Mouse (Mus musculus): ENCODE measurements around the gene Adamts17.

The Adamts17 gene

DNA sequence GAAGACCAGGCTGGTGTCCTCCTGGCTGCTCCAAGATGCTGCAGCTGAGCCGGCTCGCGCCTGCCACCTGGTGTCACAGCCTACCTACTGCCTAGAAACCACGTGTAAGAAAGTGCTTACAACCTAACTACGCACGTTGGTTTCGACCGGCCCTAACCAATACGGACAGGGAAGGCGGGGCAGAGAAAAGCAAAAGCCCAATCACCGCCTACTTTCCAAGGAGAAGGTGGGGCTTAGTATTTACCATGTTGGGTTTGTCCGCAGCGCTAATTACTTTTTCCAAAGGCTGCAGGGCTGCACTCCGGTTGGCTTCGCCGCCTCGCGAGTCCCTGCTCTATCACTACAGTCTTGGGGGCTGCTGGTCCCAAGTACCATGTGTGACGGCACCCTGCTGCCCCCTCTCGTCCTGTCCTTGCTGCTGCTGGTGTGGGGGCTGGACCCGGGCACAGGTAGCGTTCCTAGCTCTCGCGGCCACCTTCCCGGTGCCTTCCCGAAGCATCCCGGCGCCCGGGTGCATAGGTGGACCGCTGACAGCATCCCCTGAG, at the start of gene Adamts17:
Adamts17 (plus strand) TSS at position 273 of the 545 bp plus-strand sequence.
- DNase-seq (ENCODE audit: low spot score in 2 of 2), result peak; percentile 95 to 96

DNA sequence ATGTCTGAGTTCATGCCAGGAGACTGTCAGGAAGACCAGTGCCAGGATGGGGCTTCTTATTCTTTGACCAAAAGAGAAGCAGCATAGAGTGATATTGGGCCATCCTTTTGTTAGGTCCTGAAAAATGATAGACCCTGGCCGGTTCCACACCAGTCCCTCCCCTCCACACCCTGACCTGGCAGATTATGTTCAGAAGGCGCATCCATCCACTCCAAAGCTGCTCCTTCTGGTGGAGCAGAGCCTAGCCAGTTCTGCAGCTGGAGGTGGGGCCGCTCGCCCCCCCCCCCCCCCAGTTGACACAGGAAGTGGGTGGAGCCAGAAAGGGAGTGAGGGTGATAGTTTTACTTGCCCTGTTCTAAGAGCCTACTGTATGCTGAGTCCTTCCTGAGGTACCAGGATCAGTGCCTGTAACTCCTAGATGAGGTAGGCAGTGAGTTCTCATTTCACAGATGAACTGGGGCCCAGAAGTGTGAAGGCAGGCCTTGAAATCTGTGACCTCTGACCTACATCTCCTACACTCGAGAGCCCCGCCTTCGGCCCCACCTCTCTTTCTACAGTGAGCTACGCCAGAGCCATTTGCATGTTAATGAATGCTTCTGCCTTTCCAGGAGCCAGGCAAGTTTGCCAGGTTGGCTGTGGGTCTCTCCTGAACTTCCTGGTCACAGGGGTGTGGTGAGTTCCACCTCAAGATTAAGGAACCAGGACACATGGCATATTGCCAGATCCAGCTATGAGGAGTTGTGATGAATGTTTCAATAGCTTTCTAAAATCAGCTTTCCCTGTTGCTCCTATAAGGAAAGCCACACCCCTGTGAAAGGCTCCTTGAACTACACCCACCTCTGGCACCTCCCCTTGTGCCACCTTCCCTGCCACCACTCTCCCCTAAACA, 49.4 kb upstream of the Adamts17 start:
- no peak for DNase-seq (ENCODE audit: low spot score in 2 of 2)

DNA sequence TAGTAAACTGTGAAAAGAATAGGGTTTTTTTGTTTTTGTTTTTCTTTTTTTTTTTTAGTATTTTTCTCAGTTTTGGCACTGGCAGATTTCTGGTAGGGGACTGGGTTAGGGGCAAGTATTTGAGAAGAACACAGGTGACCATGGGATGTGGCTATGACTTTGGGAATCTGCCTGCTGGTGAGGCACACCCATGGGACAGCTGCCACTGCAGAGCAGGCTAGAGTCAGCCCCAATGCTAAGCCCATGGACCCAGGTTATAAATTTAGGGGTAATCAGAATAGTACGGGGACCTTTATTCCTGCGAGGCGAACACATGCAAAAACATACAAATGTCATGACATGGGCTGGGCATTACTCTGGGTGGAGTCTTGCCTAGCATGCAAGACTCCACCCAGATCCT, 48.5 kb upstream of the Adamts17 start:
- no peak for DNase-seq (ENCODE audit: low spot score in 2 of 2)

DNA sequence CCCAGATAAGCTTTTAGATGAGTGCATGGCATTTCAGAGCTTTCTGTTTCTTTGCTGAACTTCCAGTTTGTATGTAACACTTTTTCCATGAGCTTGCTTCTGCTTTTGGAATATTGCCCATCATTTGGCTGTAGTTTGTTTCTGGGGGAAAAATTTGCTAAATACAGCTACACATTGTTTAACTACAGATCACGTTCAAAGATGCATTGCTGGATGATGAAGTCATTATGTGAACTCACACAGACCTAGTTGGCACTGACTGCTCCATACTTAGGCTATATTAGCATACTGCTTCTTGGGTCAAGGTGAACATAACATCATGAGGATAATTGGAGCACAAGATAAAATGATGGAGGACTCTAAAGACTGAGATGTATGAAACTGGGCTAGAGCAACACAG, 42.6 kb upstream of the Adamts17 start:
- DNase-seq (ENCODE audit: low spot score in 2 of 2), result no peak

DNA sequence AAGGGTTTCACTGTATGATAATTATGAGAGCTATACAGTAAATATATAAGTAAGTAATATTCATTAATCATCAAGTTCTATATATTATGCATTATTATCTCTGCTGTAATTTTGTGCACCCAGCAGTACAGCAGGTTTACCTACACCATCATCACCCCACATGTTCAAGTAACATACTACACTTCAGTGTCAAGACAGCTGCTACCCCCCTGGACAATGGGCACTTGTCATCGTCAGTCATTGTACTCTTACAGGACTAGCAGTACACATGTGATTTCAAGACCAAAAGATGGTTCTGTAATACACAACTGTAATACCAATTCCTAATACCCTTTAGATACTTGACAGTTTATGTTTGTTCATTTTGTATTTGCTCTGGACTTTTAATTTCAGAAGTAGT, 42.2 kb upstream of the Adamts17 start:
- no peak for DNase-seq (ENCODE audit: low spot score in 2 of 2)

DNA sequence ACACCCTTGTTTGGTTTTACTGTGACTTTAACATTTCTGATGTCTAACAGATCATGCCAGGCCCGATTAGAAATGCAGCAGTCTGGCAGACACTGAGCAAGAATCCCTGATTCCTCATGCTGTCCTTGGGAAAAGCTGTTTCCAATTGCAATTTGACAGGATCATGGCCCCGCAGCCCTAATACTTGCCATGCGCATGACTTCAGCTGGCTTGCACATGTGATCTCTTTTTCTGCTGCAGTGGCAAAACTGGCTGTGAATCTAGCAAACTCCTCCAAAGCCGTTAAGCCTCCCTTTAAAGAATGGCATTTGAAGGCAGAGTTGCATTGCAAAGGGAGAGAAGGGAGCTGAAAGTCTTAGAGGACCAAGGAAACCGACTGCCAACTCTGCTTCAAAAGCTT, 40.7 kb upstream of the Adamts17 start:
- DNase-seq (ENCODE audit: low spot score in 2 of 2), result no peak

- DNase-seq (ENCODE audit: low spot score in 2 of 2), result no peak
Measured at GRCm38 (mm10) chr7:66800784-66801183, 38.8 kb upstream of the Adamts17 start.

- no peak for DNase-seq (ENCODE audit: low spot score in 2 of 2)
Measured at GRCm38 (mm10) chr7:66801785-66802184, 37.8 kb upstream of the Adamts17 start.

DNA sequence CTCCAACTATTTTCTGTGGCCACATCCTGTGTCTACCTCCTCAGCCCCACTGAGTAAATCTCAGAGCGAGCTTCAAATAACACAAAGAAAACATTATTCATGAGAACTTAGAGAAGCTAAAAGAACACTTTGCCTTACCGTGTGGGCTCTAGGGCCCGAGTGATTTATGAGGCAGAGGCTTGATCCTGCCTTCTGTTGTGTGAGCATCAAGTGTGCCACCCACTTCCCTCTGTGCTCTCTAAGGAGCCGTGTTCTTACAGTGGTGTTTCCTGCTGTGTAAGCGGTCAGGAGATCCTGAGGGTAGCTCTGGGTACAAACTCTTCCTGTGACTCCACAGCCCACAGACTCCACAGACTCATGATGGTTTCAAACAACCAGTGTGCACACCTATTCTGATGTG, 35.7 kb upstream of the Adamts17 start:
- DNase-seq (ENCODE audit: low spot score in 2 of 2), result no peak

GRCm38 (mm10) chr7:66806801-66807200, 32.7 kb upstream of the Adamts17 start:
- DNase-seq (ENCODE audit: low spot score in 2 of 2), result no peak

GRCm38 (mm10) chr7:66810436-66810835, 29.1 kb upstream of the Adamts17 start:
- DNase-seq (ENCODE audit: low spot score in 2 of 2), result no peak

GRCm38 (mm10) chr7:66811294-66811693, 28.2 kb upstream of the Adamts17 start:
- DNase-seq (ENCODE audit: low spot score in 2 of 2), result no peak

GRCm38 (mm10) chr7:66812289-66812688, 27.2 kb upstream of the Adamts17 start:
- DNase-seq (ENCODE audit: low spot score in 2 of 2), result no peak

DNA sequence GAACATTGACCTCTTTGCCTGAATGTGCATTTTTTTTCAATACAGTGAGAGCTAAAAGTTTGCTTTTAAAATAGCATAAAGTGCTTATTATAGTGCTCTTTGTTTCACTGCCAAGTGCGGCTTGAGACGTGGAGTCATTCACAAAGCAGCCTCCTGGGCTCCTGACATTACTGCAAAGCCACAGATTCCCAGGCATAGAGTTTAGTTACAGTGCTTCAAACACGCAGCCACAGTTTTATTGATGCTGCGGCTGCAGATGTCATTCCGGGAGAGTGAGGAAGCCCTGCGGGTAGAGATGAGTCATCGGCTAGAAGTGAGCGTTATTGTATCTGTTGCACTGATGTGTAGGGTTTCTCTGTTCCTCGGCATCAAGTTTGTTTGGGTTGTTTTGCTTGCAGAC, 26.8 kb upstream of the Adamts17 start:
- DNase-seq (ENCODE audit: low spot score in 2 of 2), result no peak

- DNase-seq (ENCODE audit: low spot score in 2 of 2), result no peak
Measured at GRCm38 (mm10) chr7:66813172-66813571, 26.4 kb upstream of the Adamts17 start.

DNA sequence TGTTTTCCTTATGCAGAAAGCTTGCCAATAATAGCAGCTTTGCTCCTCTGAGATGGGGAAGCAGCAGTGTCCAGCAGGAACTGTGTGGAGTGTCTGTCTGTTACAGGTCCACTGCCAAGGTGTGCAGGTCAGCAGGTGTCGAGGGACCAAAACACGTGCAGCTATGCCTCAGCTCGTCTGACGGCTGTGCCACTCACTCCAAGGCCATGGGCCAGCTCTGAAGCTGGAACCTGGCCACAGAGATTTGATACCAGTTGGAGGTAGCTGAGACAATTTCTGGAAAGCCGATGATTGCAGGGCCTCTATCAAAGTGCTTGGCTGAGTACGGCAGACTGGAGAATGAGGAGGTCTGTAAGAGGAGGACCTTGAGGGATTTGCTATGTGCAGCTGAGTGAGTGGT, 24.0 kb upstream of the Adamts17 start:
- no peak for DNase-seq (ENCODE audit: low spot score in 2 of 2)

DNA sequence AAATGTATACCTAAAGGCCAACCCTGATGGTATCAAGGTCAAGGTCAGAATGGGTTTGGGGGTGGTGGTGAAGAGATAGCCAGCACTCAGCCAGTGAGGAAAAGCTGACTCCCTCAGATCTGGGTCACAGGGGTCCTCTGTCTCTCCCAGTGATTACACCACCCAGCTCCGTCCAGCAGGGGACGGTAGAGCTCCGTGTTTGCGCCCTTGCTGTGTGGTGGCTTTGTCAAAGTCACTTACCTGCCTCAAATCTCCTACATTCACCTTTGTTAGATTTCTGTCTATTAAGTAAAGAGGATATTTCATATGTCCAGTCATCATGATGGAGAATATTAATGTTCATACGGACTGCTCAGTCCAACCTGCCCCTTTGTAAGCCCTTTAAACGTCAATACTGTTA, 19.5 kb upstream of the Adamts17 start:
- DNase-seq (ENCODE audit: low spot score in 2 of 2), result no peak

GRCm38 (mm10) chr7:66830803-66831202, 8.7 kb upstream of the Adamts17 start:
- DNase-seq (ENCODE audit: low spot score in 2 of 2), result no peak

DNA sequence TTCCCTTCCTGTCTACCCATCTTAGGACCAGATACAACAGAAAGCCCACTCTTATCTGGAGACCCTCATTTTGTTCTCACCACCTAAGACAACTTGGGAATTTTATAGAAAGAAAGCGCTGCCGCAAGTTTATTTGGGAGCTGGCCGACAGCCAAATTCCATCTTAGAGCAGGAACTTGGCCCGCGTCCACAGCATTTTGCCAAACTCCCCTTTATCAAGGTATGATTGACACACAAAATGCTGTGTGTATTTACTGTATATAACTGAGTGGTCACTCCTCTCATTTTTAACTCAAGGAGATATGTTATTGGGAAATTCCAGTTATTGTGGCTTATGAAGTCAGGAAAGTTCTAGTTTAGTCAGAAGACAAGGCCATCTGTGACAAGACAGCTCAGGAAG, 8.2 kb upstream of the Adamts17 start:
- DNase-seq (ENCODE audit: low spot score in 2 of 2), result no peak

DNA sequence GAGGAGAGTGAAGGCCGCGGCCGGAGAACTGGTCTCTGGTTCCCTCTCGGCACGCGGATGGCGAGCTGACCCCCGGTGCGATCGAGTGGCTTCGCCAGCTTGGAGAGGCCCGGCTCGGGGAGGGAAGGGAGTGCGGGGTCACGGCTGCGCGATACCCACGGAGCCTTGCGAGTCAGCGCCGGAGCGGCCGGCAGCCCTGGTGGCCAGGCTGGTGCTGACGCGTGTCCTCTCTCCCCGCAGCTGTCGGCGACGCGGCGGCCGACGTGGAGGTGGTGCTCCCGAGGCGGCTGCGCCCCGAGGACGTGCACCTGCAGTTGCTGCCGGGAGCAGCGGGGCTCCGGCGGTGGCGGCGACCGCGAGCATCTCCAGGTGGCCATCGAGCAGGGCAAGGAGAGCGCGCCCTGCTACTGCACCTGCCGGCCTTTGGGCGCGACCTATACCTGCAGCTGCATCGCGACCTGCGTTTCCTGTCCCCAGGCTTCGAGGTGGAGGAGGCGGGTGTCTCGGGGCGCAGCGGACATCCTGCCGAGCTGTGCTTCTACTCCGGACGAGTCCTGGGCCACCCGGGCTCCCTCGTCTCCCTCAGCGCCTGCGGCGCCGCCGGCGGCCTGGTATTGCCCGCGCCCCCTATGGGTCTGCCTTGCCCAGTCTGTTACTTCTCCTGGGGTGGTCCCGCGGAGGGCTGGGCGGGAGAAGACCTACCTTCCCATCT, 629 bp downstream of the Adamts17 start:
- peak; percentile 33 to 48 for DNase-seq (ENCODE audit: low spot score in 2 of 2)

DNA sequence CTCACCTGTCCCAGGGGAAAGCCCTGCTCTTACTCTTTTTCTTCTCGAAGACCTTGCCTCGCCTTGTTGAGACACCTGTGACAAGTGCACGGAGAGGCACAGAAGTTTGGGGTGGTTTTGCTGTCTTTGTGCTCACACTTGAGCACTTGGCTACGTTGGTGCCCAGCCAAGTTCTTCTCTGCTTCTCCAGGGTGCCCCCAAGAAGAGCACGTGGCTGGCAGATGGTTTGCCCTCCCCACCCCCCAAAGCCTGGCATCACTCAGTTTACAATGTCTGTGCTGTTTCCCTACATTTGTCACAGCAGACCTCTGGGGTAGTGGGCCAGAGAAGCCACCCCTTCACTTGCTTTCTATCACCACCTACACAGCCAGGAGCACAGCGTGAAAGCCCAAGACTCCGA, 1.6 kb downstream of the Adamts17 start:
- peak in 1 of 2 experiments; percentile 14 for DNase-seq (ENCODE audit: low spot score in 2 of 2)

DNA sequence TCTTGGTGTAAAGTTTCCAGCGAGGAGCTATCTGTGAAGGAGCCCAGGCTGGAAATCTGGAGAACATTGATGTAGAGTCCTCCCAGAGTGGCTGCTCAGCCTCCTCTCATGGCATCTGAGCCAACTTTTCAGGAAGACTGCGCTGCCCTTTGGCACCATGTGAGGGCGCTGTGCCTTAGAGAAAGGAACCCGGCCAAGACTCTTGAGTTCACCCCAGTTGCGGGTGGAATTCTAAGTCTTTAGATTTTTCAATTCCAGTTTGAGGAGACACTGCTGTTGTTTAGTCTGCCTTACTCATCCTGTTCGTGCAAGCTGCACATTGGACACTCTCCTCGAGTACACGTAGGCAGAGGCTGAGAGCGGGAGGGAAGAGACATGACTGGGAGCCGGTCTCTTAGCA, 2.5 kb downstream of the Adamts17 start:
- DNase-seq (ENCODE audit: low spot score in 2 of 2), result peak; percentile 82 to 83

DNA sequence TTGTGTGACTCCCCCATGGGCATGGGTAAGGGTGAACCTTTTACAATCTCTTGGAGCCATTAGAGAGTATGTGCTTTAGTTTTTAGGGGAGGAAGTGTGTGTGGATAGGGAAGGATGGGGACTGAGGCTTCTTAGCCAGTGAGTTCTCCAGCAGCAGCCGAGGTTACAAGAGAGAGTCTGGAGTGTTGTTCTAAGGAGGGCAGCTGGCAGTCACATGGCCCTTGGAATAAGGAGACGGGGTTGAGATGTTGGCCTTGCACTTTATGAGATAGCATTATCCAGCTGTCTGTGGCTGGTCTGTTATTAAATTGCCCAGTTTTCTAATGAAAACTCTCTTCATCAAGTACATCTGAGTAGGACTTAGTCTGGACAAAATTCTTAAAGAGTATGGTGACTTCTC, 4.3 kb downstream of the Adamts17 start:
- no peak for DNase-seq (ENCODE audit: low spot score in 2 of 2)
